Mouse (Mus musculus) ES-Bruce4 (cell line): ENCODE results near the gene Spty2d1.

Experiments
- CTCF ChIP-seq: IDR thresholded peaks from one replicate; pipeline ENCODE4 v1.8.1; 2011; ENCODE audit warnings: low read depth, low read length
- POLR2A ChIP-seq: IDR thresholded peaks from one replicate; pipeline ENCODE4 v1.8.1; 2011; ENCODE audit warnings: low read length; ENCODE audit not compliant: insufficient read depth

- no peak for TF ChIP-seq CTCF
- no peak for TF ChIP-seq POLR2A
Observed at GRCm38 (mm10) chr7:47013131-47013767, 5.0 kb upstream of the Spty2d1 start.
